Mouse (Mus musculus) embryonic fibroblast, embryonic 13.5 days (primary cell): Measurements from ENCODE around the gene Pcdh17.

Source experiments
- CTCF ChIP-seq: IDR thresholded peaks from 2 replicates; pipeline ENCODE4 v1.5.1; 2011; ENCODE audit warnings: mild to moderate bottlenecking, control low read depth, low read length, moderate library complexity, borderline replicate concordance; ENCODE audit not compliant: insufficient read depth
- POLR2A ChIP-seq: IDR thresholded peaks from 2 replicates; pipeline ENCODE4 v1.6.1; 2011; ENCODE audit warnings: low read depth, mild to moderate bottlenecking, control low read depth, low read length, moderate library complexity

GRCm38 (mm10) chr14:84477411-84477810 lies 34.0 kb downstream of the Pcdh17 start:
- TF ChIP-seq CTCF, result no peak
- TF ChIP-seq POLR2A, result no peak
